In the genomic region with DNA sequence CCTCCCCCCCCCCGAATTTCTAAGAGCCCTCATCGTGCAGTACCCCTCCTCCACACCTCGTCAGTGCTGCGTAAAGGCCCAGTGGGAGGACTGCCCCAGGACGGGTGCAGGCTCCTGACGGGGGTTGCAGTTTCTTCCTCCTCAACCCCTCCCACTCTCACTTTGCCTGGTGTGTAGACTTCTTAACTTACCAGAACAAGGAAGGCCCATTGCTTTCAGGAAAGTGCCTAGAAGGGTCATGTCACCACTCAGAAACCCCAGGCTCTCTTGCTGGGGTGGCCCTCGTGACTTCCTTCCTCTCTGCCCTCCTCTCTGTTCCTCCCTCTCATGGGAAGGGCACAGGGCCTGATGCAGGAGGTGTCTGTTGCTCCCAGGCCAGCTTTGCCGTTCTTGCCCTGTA, we compare ENCODE assay signal across 9 mouse cellular contexts. TPM values are rescaled to one million over a fixed set of nuclear protein-coding genes. Genes with fewer than 3 reads are reported as not detected.
DNase-seq lines count a peak whose midpoint lies in the region; ATAC-seq and TF ChIP-seq lines count a peak whose summit lies in the region.
"Had no signal": no experiment of that assay in that cellular context is flagged by ENCODE, and none has a peak within 500 bp of the region (broad histone marks: within the 10 kb centered on the region; RNA-seq: fewer than 3 reads in every experiment).

No protein-coding gene starts in this region.

- 26% methylated on average over 8 of the region's 8 CpGs for WGBS in heart, embryonic 11.5 days (ENCODE audit: insufficient replicate concordance)
- WGBS in bone marrow, adult 2 months = 1% methylated on average over 8 of the region's 8 CpGs
- 12% methylated on average over 7 of the region's 8 CpGs for WGBS in midbrain, embryonic 16.5 days

- no peak overlapping the region for H3K4me3 ChIP-seq in heart, embryonic 11.5 days (ENCODE audit: low read depth, low read length)
- H3K4me3 ChIP-seq in bone marrow, adult 2 months (replicated peaks; ENCODE audit: control insufficient read depth, low read depth, low read length) = peak overlapping the region; percentile 17
- no peak overlapping the region for H3K4me3 ChIP-seq in midbrain, embryonic 16.5 days (ENCODE audit: low read depth, low read length)

- H3K36me3 ChIP-seq in heart, embryonic 11.5 days (ENCODE audit: control insufficient read depth, insufficient read depth, low read length) = 0 out of 2 replicates have a peak, but pooled peaks cover 5% of the 10 kb centered on the region
- no peaks in the 10 kb centered on the region for H3K36me3 ChIP-seq in midbrain, embryonic 16.5 days (ENCODE audit: control insufficient read depth, insufficient read depth, low read length)

- H3K4me2 ChIP-seq in heart, embryonic 11.5 days = no peak overlapping the region
- H3K4me2 ChIP-seq in midbrain, embryonic 16.5 days (ENCODE audit: low read length) = peak overlapping the region; percentile 44; the same call in 1 of the 2 replicates

- no peak overlapping the region for H3K27ac ChIP-seq in heart, embryonic 11.5 days (ENCODE audit: low read depth, low read length)
- H3K27ac ChIP-seq in bone marrow, adult 2 months (ENCODE audit: control insufficient read depth, insufficient read depth, low read depth, low read length, poor library complexity) = peak overlapping the region; percentile 13; the same call in 1 of the 2 replicates
- no peak overlapping the region for H3K27ac ChIP-seq in midbrain, embryonic 16.5 days (ENCODE audit: low read length)

- H3K27me3 ChIP-seq in heart, embryonic 11.5 days (ENCODE audit: control insufficient read depth, insufficient read depth, low read length) = peaks cover 77% of the 10 kb centered on the region
- H3K27me3 ChIP-seq in midbrain, embryonic 16.5 days (ENCODE audit: control insufficient read depth, insufficient read depth, low read depth, low read length) = no peaks in the 10 kb centered on the region; the same call in 1 of the 2 replicates

- DNase-seq in heart, adult 11 months = peak; percentile 98
- DNase-seq in induced T-regulatory cell, adult 2 months (ENCODE audit: low read depth) = peak; percentile 55
- DNase-seq in gastrocnemius, postnatal 14 days = no peak
- DNase-seq in left cerebral cortex, postnatal 14 days (ENCODE audit: low spot score in 2 of 2) = no peak
- no peak for DNase-seq in layer of hippocampus, postnatal 36 days
- DNase-seq: cerebellum, adult 8-10 months had no signal

- H3K4me1 ChIP-seq in heart, embryonic 11.5 days (ENCODE audit: control insufficient read depth, insufficient read depth, low read length) = peaks cover 36% of the 10 kb centered on the region
- peaks cover 17% of the 10 kb centered on the region for H3K4me1 ChIP-seq in bone marrow, adult 2 months (ENCODE audit: control insufficient read depth, insufficient read depth, low read length)
- H3K4me1 ChIP-seq in midbrain, embryonic 16.5 days (ENCODE audit: control insufficient read depth, insufficient read depth, low read length) = peaks cover 67% of the 10 kb centered on the region

- no peak for TF ChIP-seq CTCF in bone marrow, adult 2 months (IDR thresholded peaks at IDR 0.05; ENCODE audit: control insufficient read depth, insufficient read depth, low read length)

- no peak for TF ChIP-seq POLR2A in bone marrow, adult 2 months (IDR thresholded peaks at IDR 0.05; ENCODE audit: borderline replicate concordance, control insufficient read depth, low read depth, low read length)

- intact Hi-C loops in gastrocnemius, postnatal 14 days (cut with DNase I; ENCODE audit: low total_unique reads) = no loop called here
- intact Hi-C loops in left cerebral cortex, postnatal 14 days (cut with DNase I) = no loop called here

- no peak overlapping the region for H3K9ac ChIP-seq in heart, embryonic 11.5 days (ENCODE audit: low read depth, low read length)
- no peak overlapping the region for H3K9ac ChIP-seq in midbrain, embryonic 16.5 days (ENCODE audit: low read depth, low read length)

- ATAC-seq in heart, embryonic 11.5 days (replicated peaks; ENCODE audit: insufficient number of reproducible peaks, low FRiP score, low TSS enrichment) = no peak
- ATAC-seq in midbrain, embryonic 16.5 days = no peak

- H3K9me3 ChIP-seq in heart, embryonic 11.5 days (replicated peaks; ENCODE audit: control insufficient read depth, low read length) = no peaks in the 10 kb centered on the region
- no peaks in the 10 kb centered on the region for H3K9me3 ChIP-seq in midbrain, embryonic 16.5 days (replicated peaks; ENCODE audit: control insufficient read depth, low read length, poor library complexity, severe bottlenecking)

RNA-seq across cellular contexts. Expression of gene Tle3, which starts 13.6 kb away (rescaled TPM):
- 9.3 and 11.4 TPM in 2 replicates for polyA plus RNA-seq in heart, embryonic 11.5 days (2014; fragmentation: Nextera tagmentation; extraction: Ambion mirVana)
- 27.8 and 67.0 TPM in 2 replicates for polyA plus RNA-seq in bone marrow, adult 2 months (2011; ENCODE audit: insufficient read depth, insufficient read length, low replicate concordance, missing spikeins)
- polyA plus RNA-seq in midbrain, embryonic 16.5 days (2015; fragmentation: Nextera tagmentation; extraction: Ambion mirVana) = 27.4 and 29.7 TPM in 2 replicates
- total RNA-seq in gastrocnemius, postnatal 14 days (2021) = 10 to 100 TPM; 12.5 to 14.2 TPM
- 10 to 100 TPM; 81.7 to 98.0 TPM for total RNA-seq in left cerebral cortex, postnatal 14 days (2021)
- 10 to 100 TPM; 51.5 to 53.2 TPM for total RNA-seq in layer of hippocampus, postnatal 36 days (2021)

Comparison
In these comparisons a context has a peak if more than half of its experiments do, and no peak if none do; other contexts are left out.
1. DNase-seq: peak in heart, adult 11 months (single experiment) and induced T-regulatory cell, adult 2 months (single experiment); none in gastrocnemius, postnatal 14 days (single experiment), left cerebral cortex, postnatal 14 days (0 of 2) and layer of hippocampus, postnatal 36 days (0 of 2).